Mouse (Mus musculus): ENCODE measurements around the gene Hist2h2ab. TPM values are rescaled to one million over a fixed set of nuclear protein-coding genes. Genes with fewer than 3 reads are reported as not detected.
"Not testable (repeated sequence)": the region's sequence is repeated elsewhere in the genome, so short reads cannot be mapped to it uniquely, and the experiment has no call there.

Hist2h2ab gene
- polyA plus RNA-seq, 1 experiment from 2014 or later, result not detected

DNA sequence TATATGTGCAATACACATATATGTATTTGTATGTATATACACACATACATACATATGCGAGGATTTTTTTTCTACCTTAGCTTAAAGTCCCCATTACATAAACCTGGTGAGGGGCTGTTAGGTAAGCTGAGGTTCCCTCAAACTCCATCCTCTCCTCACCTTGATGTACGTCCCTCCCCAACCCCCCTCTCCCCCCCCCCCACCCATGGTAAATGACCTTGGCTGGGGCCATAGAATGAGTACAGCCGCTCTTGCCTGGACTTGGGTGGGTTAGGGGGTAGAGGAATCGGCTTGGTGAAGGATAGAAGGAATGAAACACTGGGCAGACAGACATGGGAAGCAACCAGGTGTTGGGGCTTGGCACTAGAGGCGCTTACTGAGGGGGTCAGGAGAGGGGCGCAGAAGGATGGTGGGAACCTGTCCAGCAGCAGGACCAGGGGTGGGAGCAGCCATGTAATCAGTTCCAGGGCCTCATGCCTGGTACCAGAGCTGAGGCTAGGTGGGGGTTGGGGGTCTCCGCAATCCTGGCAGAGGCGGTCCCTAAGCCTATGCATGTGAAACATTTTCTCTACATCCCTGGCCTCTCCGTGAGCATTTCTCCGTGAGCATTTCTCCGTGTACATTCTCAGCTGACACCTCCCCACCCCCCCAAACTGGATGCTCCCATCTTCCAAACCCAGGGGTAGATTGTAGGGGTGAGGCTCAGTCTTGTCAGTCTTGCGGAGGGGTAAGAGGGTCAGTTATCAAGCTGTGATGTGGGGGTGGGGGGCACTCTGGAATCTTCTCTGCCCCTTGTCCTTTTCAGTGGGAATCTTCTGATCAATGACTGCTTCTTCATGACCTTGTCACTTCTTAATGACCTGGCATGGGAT, 37.9 kb upstream of the Hist2h2ab start:
- Histone ChIP-seq H3K27ac (peak overlapping the region; percentile 12; the same call in 1 of the 2 replicates), H3K9me3 (no peaks in the 10 kb centered on the region), H3K36me3 (replicated peaks) (peaks cover 25% of the 10 kb centered on the region), H3K4me1 (peaks cover 39% of the 10 kb centered on the region), H3K4me3 (peak overlapping the region; percentile 62), H3K27me3 (ENCODE audit: poor library complexity, severe bottlenecking) (no peaks in the 10 kb centered on the region)
- DNase-seq (ENCODE audit: extremely low spot score, low spot score), result no peak
- 37% methylated on average over 12 of the region's 12 CpGs for WGBS

DNA sequence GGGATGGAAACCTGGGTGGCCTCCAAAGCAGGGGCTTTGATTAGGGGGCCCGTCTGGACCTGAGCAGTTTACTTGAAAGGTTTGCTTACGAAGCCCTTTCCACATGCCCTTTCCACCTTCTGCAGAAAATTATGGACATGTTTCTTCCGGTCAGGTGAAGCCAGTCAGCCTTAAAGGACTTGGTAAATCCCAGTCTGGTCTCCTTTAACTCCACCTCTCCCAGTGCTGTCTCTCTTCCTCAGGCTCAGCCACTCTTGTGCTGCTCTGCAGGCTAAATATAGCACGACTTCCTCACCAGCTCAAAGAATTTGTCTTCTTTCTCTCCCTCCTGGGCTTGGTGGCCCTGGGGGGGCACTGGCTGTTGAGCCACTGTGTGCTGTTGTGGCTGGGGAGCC, 37.3 kb upstream of the Hist2h2ab start:
- no peak overlapping the region for H3K27ac ChIP-seq
- WGBS, result 32% methylated on average over 4 of the region's 4 CpGs
- no peaks in the 10 kb centered on the region for H3K27me3 ChIP-seq (ENCODE audit: poor library complexity, severe bottlenecking)
- H3K9me3 ChIP-seq, result no peaks in the 10 kb centered on the region
- DNase-seq (ENCODE audit: extremely low spot score, low spot score), result no peak
- peaks cover 39% of the 10 kb centered on the region for H3K4me1 ChIP-seq
- H3K36me3 ChIP-seq (replicated peaks), result peaks cover 20% of the 10 kb centered on the region
- peak overlapping the region; percentile 62; the same call in 1 of the 2 replicates for H3K4me3 ChIP-seq

DNA sequence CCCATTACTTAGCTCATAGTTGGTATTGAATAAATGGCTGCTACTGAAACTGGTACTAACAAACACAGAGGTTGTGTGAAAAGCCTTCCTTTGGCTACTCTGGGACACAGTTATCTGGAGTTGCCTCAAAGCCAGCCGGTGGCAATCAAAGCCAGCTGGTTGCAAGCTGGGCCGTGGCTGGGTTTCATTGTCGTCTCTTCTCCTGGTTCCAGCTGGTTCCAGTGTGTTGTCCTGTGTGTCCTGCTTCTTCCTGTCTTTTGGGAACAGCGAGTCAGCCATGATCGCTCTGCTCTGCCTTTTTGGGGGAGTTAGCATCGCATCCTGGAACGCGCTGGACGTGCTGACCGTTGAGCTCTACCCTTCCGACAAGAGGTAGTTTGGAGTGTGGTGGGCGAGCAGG, 26.7 kb upstream of the Hist2h2ab start:
- no peak overlapping the region for H3K4me3 ChIP-seq
- peaks cover 27% of the 10 kb centered on the region for H3K4me1 ChIP-seq
- DNase-seq (ENCODE audit: extremely low spot score, low spot score), result no peak
- peak overlapping the region; percentile 3; the same call in 1 of the 2 replicates for H3K27ac ChIP-seq
- H3K9me3 ChIP-seq, result peaks cover 5% of the 10 kb centered on the region; the same call in 1 of the 2 replicates
- H3K36me3 ChIP-seq (replicated peaks), result peaks cover 9% of the 10 kb centered on the region
- WGBS, result 53% methylated on average over 12 of the region's 12 CpGs
- no peaks in the 10 kb centered on the region for H3K27me3 ChIP-seq (ENCODE audit: poor library complexity, severe bottlenecking)

DNA sequence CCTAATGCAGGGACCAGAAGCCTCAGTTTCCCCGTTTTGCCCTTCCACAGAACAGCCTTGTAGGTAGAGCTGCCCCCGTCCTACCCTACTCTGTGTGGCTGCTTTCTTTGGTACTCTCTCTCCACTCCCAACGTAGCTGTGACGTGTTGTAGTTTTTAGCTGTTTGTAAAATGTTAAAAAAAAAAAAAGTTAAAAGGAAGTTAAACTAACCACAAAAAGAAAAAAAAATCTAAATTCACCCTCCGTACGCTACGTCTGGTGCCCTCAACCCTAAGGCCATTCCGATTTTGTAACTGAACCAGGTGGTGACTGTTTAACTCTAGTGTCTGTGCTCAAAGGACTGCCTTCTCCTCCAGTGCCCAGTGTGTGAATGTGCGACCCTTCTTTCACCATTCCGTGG, 24.7 kb upstream of the Hist2h2ab start:
- Histone ChIP-seq H3K4me1 (peaks cover 30% of the 10 kb centered on the region), H3K27me3 (ENCODE audit: poor library complexity, severe bottlenecking) (peaks cover 9% of the 10 kb centered on the region), H3K4me3 (no peak overlapping the region), H3K36me3 (replicated peaks) (peaks cover 9% of the 10 kb centered on the region), H3K27ac (no peak overlapping the region), H3K9me3 (peaks cover 5% of the 10 kb centered on the region; the same call in 1 of the 2 replicates)
- WGBS, result 90% methylated on average over 10 of the region's 10 CpGs
- no peak for DNase-seq (ENCODE audit: extremely low spot score, low spot score)

DNA sequence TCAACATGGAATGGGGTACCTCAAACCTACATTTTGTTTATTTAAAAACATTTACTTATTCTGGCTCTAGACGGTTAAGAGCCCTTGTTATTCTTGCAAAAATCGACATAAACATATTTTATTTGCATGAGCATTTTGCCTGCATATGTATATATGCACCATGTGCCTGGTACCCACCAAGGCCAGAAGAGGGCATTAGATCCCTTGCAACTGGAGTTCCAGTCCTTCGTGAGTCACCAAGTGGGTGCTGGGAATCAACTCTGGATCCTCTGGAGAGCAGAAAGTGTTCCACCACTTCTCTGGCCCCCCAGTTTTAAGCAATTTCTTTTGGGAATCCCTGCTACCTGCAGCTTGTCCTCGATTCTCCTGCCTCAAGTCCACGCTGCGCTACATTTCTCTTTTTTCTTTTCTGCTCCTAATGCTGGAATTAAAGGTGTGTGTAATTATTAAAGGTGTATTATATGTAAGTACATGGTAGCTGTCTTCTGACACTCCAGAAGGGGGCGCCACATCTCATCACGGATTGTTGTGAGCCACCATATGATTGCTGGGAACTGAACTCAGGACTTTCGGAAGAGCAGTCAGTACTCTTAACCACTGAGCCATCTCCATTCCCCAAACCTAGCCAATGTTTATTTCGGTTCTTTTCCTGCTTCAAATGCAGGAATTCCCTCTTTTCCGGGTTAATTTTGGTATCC, 23.9 kb upstream of the Hist2h2ab start:
- Histone ChIP-seq H3K4me1 (peaks cover 30% of the 10 kb centered on the region), H3K27me3 (ENCODE audit: poor library complexity, severe bottlenecking) (peaks cover 9% of the 10 kb centered on the region), H3K36me3 (replicated peaks) (peaks cover 9% of the 10 kb centered on the region), H3K27ac (no peak overlapping the region), H3K4me3 (peak overlapping the region; percentile 79), H3K9me3 (peaks cover 5% of the 10 kb centered on the region; the same call in 1 of the 2 replicates)
- no peak for DNase-seq (ENCODE audit: extremely low spot score, low spot score)
- WGBS, result 92% methylated on average over 11 of the region's 11 CpGs

DNA sequence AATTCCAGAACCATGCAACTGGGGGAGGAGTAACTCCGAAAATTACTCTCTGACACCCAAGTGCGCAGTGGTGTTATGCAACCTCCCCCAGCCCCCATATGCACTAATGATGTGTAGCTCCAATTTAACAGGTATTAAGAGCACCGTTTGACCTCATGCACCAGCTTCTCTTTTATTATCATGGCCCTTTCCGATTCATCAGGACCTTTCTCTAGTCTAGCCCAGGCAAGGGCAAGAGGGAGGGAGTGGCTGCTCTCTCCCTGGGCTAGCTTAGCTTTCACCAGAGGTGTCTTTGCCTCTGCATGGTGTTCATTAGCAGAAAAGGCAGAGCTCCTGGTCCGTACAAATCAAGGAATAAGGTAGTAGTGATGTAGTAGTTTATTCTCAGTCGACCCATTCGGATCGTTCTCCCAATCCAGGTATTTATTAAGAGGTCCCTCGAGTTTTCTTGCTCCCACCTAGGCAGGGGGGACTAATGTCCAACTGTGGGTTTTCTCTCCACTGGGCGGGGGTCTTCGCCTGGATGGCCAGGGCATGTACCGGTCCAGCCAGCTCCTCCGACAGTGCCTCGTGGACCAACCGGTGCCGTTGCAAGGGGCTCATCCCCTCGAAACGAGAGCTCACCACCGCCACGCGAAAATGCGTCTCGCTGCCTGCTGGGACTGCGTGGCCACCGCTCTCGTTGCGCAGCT, 23.1 kb upstream of the Hist2h2ab start:
- Histone ChIP-seq H3K36me3 (replicated peaks) (peaks cover 9% of the 10 kb centered on the region), H3K9me3 (peaks cover 5% of the 10 kb centered on the region; the same call in 1 of the 2 replicates), H3K4me3 (peak overlapping the region; percentile 79), H3K4me1 (peaks cover 30% of the 10 kb centered on the region), H3K27me3 (ENCODE audit: poor library complexity, severe bottlenecking) (peaks cover 9% of the 10 kb centered on the region), H3K27ac (peak overlapping the region; percentile 98)
- DNase-seq (ENCODE audit: extremely low spot score, low spot score), result no peak
- WGBS, result 21% methylated on average over 27 of the region's 27 CpGs

DNA sequence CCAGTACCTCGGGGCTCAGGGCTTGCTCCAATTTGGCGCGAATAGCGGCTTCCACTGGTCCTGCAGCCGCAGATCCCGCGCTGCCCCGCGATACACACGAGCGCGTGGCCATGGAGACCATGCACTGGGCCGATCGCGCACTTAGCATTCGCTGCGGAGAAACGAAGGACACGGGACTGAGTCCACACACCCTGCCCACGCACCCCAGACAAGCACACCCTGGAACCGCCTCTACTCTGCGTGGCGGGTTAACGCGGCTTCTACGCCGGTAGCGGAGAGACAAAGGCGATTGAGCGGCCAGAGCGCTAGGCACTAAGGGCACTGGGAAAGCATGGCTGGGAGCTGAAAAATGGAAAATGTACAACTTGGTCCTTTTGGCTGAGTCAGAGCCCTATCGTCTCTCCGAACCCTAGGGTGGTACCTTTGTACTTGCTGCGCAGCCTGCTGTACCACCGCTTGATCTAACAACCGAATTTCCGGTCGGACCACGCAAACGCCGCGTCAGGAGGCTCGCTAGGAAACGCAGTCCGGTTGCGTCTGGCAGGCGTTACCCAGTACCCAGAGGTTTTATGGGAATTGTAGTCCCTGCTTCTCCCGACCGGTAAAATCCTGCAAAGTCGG, 22.4 kb upstream of the Hist2h2ab start:
- under 1% methylated on average over 50 of the region's 50 CpGs for WGBS
- Histone ChIP-seq H3K4me3 (peak overlapping the region; percentile 79), H3K9me3 (peaks cover 5% of the 10 kb centered on the region; the same call in 1 of the 2 replicates), H3K27me3 (ENCODE audit: poor library complexity, severe bottlenecking) (peaks cover 9% of the 10 kb centered on the region), H3K4me1 (peaks cover 30% of the 10 kb centered on the region), H3K27ac (peak overlapping the region; percentile 98), H3K36me3 (replicated peaks) (peaks cover 9% of the 10 kb centered on the region)
- DNase-seq (ENCODE audit: extremely low spot score, low spot score), result peak; percentile 89

DNA sequence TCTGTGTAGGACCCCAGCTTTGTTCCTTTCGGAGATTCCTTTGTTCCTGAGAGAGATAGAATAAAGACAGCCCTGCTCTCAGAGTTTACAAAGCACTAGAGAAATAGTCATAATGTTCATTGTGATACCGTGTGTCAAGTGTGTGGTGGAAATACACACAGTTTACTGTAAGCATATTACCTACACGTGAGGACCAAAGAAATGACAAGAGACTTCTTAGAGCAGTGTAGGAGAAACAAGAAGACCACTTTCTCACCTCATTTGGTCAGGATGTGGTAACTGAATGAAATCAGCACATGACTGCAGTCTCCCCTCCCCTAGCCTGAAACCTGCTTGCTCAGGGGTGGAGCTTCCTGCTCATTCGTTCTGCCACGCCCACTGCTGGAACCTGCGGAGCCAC, 21.5 kb upstream of the Hist2h2ab start:
- Histone ChIP-seq H3K36me3 (replicated peaks) (peaks cover 9% of the 10 kb centered on the region), H3K9me3 (peaks cover 5% of the 10 kb centered on the region; the same call in 1 of the 2 replicates), H3K27ac (peak overlapping the region; percentile 98), H3K27me3 (ENCODE audit: poor library complexity, severe bottlenecking) (peaks cover 9% of the 10 kb centered on the region), H3K4me1 (peaks cover 27% of the 10 kb centered on the region), H3K4me3 (peak overlapping the region; percentile 79)
- WGBS, result 2% methylated on average over 6 of the region's 6 CpGs
- DNase-seq (ENCODE audit: extremely low spot score, low spot score), result no peak

DNA sequence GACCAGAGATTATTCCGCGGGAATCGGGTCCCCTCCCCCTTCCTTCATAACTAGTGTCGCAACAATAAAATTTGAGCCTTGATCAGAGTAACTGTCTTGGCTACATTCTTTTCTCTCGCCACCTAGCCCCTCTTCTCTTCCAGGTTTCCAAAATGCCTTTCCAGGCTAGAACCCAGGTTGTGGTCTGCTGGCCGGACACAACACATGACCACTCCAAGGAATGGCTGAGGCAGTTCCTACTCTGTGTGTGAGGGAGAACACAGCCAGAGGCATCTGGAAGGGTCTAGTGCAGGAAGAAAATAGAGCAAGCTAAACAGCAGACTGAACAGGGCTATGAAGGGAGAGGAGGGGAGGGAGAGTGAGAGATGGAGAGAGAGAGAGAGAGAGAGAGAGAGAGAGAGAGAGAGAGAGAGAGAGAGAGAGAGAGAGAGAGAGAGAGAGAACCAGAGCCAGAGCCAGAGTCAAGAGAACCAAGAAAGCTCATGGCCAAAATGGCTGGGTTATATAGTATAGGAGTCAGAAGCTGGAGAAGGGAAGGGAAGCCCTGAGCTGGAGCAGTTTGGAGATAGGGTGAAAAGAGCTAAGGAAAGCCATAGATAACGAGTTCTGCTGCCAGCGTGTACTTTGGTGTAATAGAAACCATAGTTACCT, 20.9 kb upstream of the Hist2h2ab start:
- DNase-seq (ENCODE audit: extremely low spot score, low spot score); H3K36me3 ChIP-seq (replicated peaks); H3K27me3 ChIP-seq (ENCODE audit: poor library complexity, severe bottlenecking); H3K9me3 ChIP-seq; H3K27ac ChIP-seq: not testable (repeated sequence)
- WGBS, result 27% methylated on average over 8 of the region's 8 CpGs
- Histone ChIP-seq H3K4me3 (peak overlapping the region; percentile 79; the same call in 1 of the 2 replicates), H3K4me1 (peaks cover 22% of the 10 kb centered on the region)

DNA sequence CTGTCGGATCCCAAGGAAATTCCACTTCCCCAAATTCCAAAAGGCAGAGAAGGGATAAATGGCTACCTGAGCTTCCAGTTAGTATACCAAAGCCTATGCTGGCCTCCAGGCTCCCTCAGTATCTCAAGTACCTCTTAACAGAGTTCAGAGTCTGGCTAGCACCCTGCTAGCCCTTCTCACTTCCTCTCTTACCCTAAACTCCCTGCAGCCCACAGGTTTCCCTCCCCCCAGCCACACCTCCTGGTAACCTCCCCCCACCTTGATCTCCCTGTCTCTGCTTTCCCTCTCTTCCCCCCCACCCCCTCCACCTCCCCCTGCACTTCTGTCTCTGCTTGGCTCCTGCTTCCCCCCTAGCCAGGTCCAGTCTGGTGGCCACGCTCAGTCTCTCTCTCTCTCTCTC, 19.9 kb upstream of the Hist2h2ab start:
- peaks cover 5% of the 10 kb centered on the region; the same call in 1 of the 2 replicates for H3K9me3 ChIP-seq
- peaks cover 19% of the 10 kb centered on the region for H3K4me1 ChIP-seq
- 80% methylated on average over 2 of the region's 2 CpGs for WGBS
- no peak overlapping the region for H3K27ac ChIP-seq
- H3K36me3 ChIP-seq (replicated peaks), result peaks cover 9% of the 10 kb centered on the region
- H3K4me3 ChIP-seq, result no peak overlapping the region
- DNase-seq (ENCODE audit: extremely low spot score, low spot score), result no peak
- H3K27me3 ChIP-seq (ENCODE audit: poor library complexity, severe bottlenecking), result peaks cover 9% of the 10 kb centered on the region

DNA sequence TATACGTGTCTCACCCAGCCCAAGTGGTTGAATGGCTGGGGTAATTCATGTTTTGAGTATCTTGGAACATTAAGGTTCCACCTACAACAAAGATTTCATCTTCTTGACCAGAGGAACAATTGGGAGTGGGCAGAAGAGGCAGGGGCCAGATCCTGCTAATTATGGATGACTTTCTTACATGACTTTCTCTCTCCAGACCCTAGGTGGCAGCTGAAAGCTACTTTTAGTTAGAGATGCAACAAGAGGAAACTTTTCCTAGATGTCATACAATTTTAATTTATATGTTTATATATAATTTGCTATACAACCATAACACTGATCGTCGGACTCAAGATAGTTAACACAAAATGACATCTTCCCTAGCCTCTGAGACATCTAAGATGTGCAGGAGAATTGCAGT, 11.8 kb upstream of the Hist2h2ab start:
- no peaks in the 10 kb centered on the region for H3K9me3 ChIP-seq
- no peak for DNase-seq (ENCODE audit: extremely low spot score, low spot score)
- H3K27me3 ChIP-seq (ENCODE audit: poor library complexity, severe bottlenecking), result no peaks in the 10 kb centered on the region
- no peak overlapping the region for H3K27ac ChIP-seq
- peaks cover 5% of the 10 kb centered on the region for H3K4me1 ChIP-seq
- 89% methylated on average over 3 of the region's 3 CpGs for WGBS
- H3K4me3 ChIP-seq, result no peak overlapping the region
- no peaks in the 10 kb centered on the region for H3K36me3 ChIP-seq (replicated peaks)

DNA sequence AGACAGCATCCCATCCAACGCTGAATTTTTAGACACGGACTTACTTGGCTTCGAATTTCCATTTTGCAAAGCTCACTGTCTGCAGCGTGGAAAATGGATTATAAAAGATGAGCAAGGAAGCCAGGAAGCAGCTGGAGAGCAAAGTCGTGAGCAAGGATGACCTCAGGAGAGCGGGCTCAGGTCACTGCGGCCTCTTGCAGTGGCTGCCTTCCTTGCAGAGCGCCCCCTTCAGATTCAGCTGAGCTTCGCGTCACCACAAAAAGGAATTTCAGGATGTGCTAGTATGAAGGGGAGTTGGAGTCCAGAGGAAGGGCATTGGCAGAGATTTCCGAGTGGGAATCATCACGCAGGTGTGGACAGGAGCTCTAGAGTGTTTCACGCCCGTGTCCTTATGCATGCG, 10.4 kb upstream of the Hist2h2ab start:
- 21% methylated on average over 15 of the region's 15 CpGs for WGBS
- DNase-seq (ENCODE audit: extremely low spot score, low spot score), result no peak

More for the DNA sequence above, 10.4 kb upstream of the Hist2h2ab start:
- Histone ChIP-seq H3K4me1 (peaks cover 5% of the 10 kb centered on the region), H3K27ac (no peak overlapping the region), H3K27me3 (ENCODE audit: poor library complexity, severe bottlenecking) (no peaks in the 10 kb centered on the region), H3K4me3 (no peak overlapping the region), H3K9me3 (no peaks in the 10 kb centered on the region), H3K36me3 (replicated peaks) (no peaks in the 10 kb centered on the region)

Measured in forebrain, embryonic 10.5 days (tissue).